Mouse (Mus musculus): ENCODE data around the gene Vwce. TPM values are rescaled to one million over a fixed set of nuclear protein-coding genes. Genes with fewer than 3 reads are reported as not detected.

The Vwce gene
- polyA plus RNA-seq, 1 experiment from 2014 or later = 0.34 TPM

GRCm38 (mm10) chr19:10712194-10712593 lies 78.2 kb downstream of the Vwce start:
- Histone ChIP-seq H3K9ac (ENCODE audit: low read length) (no peak overlapping the region), H3K27me3 (ENCODE audit: control insufficient read depth, insufficient read depth, low read length) (no peaks in the 10 kb centered on the region), H3K9me3 (ENCODE audit: control insufficient read depth, low read length) (no peaks in the 10 kb centered on the region), H3K4me2 (ENCODE audit: low read depth) (no peak overlapping the region), H3K27ac (ENCODE audit: low read depth, low read length) (no peak overlapping the region), H3K4me3 (ENCODE audit: low read depth, low read length) (no peak overlapping the region), H3K4me1 (ENCODE audit: control insufficient read depth, insufficient read depth, low read length) (0 out of 2 replicates have a peak, but pooled peaks cover 2% of the 10 kb centered on the region), H3K36me3 (ENCODE audit: control insufficient read depth, insufficient read depth, low read length) (peaks cover 18% of the 10 kb centered on the region)
- 91% methylated on average over 7 of the region's 7 CpGs for WGBS
- ATAC-seq (ENCODE audit: insufficient read depth, low FRiP score, low TSS enrichment) (no peak), DNase-seq (ENCODE audit: low spot score) (no peak)

GRCm38 (mm10) chr19:10712646-10713045 lies 78.6 kb downstream of the Vwce start:
- H3K9me3 ChIP-seq (ENCODE audit: control insufficient read depth, low read length) = no peaks in the 10 kb centered on the region

GRCm38 (mm10) chr19:10713551-10713950 lies 79.5 kb downstream of the Vwce start:
- no peaks in the 10 kb centered on the region for H3K9me3 ChIP-seq (ENCODE audit: control insufficient read depth, low read length)
- H3K4me1 ChIP-seq (ENCODE audit: control insufficient read depth, insufficient read depth, low read length) = 0 out of 2 replicates have a peak, but pooled peaks cover 2% of the 10 kb centered on the region
- H3K36me3 ChIP-seq (ENCODE audit: control insufficient read depth, insufficient read depth, low read length) = peaks cover 18% of the 10 kb centered on the region
- no peak overlapping the region for H3K4me2 ChIP-seq (ENCODE audit: low read depth)
- H3K4me3 ChIP-seq (ENCODE audit: low read depth, low read length) = no peak overlapping the region
- WGBS = 93% methylated on average over 10 of the region's 10 CpGs
- no peak overlapping the region for H3K9ac ChIP-seq (ENCODE audit: low read length)
- ATAC-seq (ENCODE audit: insufficient read depth, low FRiP score, low TSS enrichment) = no peak
- no peak for DNase-seq (ENCODE audit: low spot score)
- H3K27me3 ChIP-seq (ENCODE audit: control insufficient read depth, insufficient read depth, low read length) = no peaks in the 10 kb centered on the region
- no peak overlapping the region for H3K27ac ChIP-seq (ENCODE audit: low read depth, low read length)

More at GRCm38 (mm10) chr19:10712646-10713045, 78.6 kb downstream of the Vwce start:
- WGBS = 93% methylated on average over 12 of the region's 12 CpGs
- H3K4me1 ChIP-seq (ENCODE audit: control insufficient read depth, insufficient read depth, low read length) = 0 out of 2 replicates have a peak, but pooled peaks cover 2% of the 10 kb centered on the region
- no peak for ATAC-seq (ENCODE audit: insufficient read depth, low FRiP score, low TSS enrichment)
- H3K4me2 ChIP-seq (ENCODE audit: low read depth) = no peak overlapping the region
- no peak for DNase-seq (ENCODE audit: low spot score)
- H3K9ac ChIP-seq (ENCODE audit: low read length) = no peak overlapping the region
- peaks cover 18% of the 10 kb centered on the region for H3K36me3 ChIP-seq (ENCODE audit: control insufficient read depth, insufficient read depth, low read length)
- no peaks in the 10 kb centered on the region for H3K27me3 ChIP-seq (ENCODE audit: control insufficient read depth, insufficient read depth, low read length)
- no peak overlapping the region for H3K4me3 ChIP-seq (ENCODE audit: low read depth, low read length)
- H3K27ac ChIP-seq (ENCODE audit: low read depth, low read length) = no peak overlapping the region

- WGBS = 78% methylated on average over 6 of the region's 6 CpGs
- Histone ChIP-seq H3K9ac (ENCODE audit: low read length) (no peak overlapping the region), H3K27ac (ENCODE audit: low read depth, low read length) (no peak overlapping the region)
Observed at GRCm38 (mm10) chr19:10714168-10714567, 80.2 kb downstream of the Vwce start.

GRCm38 (mm10) chr19:10714682-10715475 lies 80.9 kb downstream of the Vwce start:
- peaks cover 18% of the 10 kb centered on the region for H3K36me3 ChIP-seq (ENCODE audit: control insufficient read depth, insufficient read depth, low read length)
- no peaks in the 10 kb centered on the region for H3K27me3 ChIP-seq (ENCODE audit: control insufficient read depth, insufficient read depth, low read length)
- DNase-seq (ENCODE audit: low spot score) (peak; percentile 64), ATAC-seq (ENCODE audit: insufficient read depth, low FRiP score, low TSS enrichment) (no peak)
- H3K4me2 ChIP-seq (ENCODE audit: low read depth) = no peak overlapping the region
- no peak overlapping the region for H3K4me3 ChIP-seq (ENCODE audit: low read depth, low read length)
- no peak overlapping the region for H3K9ac ChIP-seq (ENCODE audit: low read length)
- H3K27ac ChIP-seq (ENCODE audit: low read depth, low read length) = no peak overlapping the region
- H3K9me3 ChIP-seq (ENCODE audit: control insufficient read depth, low read length) = no peaks in the 10 kb centered on the region
- peaks cover 2% of the 10 kb centered on the region; the same call in 1 of the 2 replicates for H3K4me1 ChIP-seq (ENCODE audit: control insufficient read depth, insufficient read depth, low read length)
- 53% methylated on average over 4 of the region's 4 CpGs for WGBS

More at GRCm38 (mm10) chr19:10714168-10714567, 80.2 kb downstream of the Vwce start:
- Histone ChIP-seq H3K4me2 (ENCODE audit: low read depth) (no peak overlapping the region), H3K9me3 (ENCODE audit: control insufficient read depth, low read length) (no peaks in the 10 kb centered on the region), H3K27me3 (ENCODE audit: control insufficient read depth, insufficient read depth, low read length) (no peaks in the 10 kb centered on the region), H3K4me3 (ENCODE audit: low read depth, low read length) (no peak overlapping the region), H3K4me1 (ENCODE audit: control insufficient read depth, insufficient read depth, low read length) (0 out of 2 replicates have a peak, but pooled peaks cover 2% of the 10 kb centered on the region), H3K36me3 (ENCODE audit: control insufficient read depth, insufficient read depth, low read length) (peaks cover 18% of the 10 kb centered on the region)
- DNase-seq (ENCODE audit: low spot score) (no peak), ATAC-seq (ENCODE audit: insufficient read depth, low FRiP score, low TSS enrichment) (no peak)

- H3K4me2 ChIP-seq (ENCODE audit: low read depth) = no peak overlapping the region
- no peak overlapping the region for H3K9ac ChIP-seq (ENCODE audit: low read length)
- H3K4me1 ChIP-seq (ENCODE audit: control insufficient read depth, insufficient read depth, low read length) = peaks cover 5% of the 10 kb centered on the region; the same call in 1 of the 2 replicates
- WGBS = 91% methylated on average over 6 of the region's 6 CpGs
- peaks cover 16% of the 10 kb centered on the region for H3K36me3 ChIP-seq (ENCODE audit: control insufficient read depth, insufficient read depth, low read length)
- ATAC-seq (ENCODE audit: insufficient read depth, low FRiP score, low TSS enrichment) = no peak
- no peak overlapping the region for H3K4me3 ChIP-seq (ENCODE audit: low read depth, low read length)
- no peak overlapping the region for H3K27ac ChIP-seq (ENCODE audit: low read depth, low read length)
- DNase-seq (ENCODE audit: low spot score) = no peak
- no peaks in the 10 kb centered on the region for H3K9me3 ChIP-seq (ENCODE audit: control insufficient read depth, low read length)
- H3K27me3 ChIP-seq (ENCODE audit: control insufficient read depth, insufficient read depth, low read length) = no peaks in the 10 kb centered on the region
Observed at GRCm38 (mm10) chr19:10715476-10715875, 81.5 kb downstream of the Vwce start.

Other genes with a start within 250 kb of the Vwce start
- gene Syt7, start 245.1 kb upstream of the Vwce start, polyA plus RNA-seq (2014; fragmentation: Nextera tagmentation; extraction: Ambion mirVana) = 3.7 and 4.7 TPM in 2 replicates
- gene Lrrc10b, start 176.7 kb upstream of the Vwce start, polyA plus RNA-seq (2014; fragmentation: Nextera tagmentation; extraction: Ambion mirVana) = 0.55 and 0.56 TPM in 2 replicates
- 0.17 TPM in 1 of 2 replicates, not detected in the other for gene Ppp1r32, start 151.3 kb upstream of the Vwce start, polyA plus RNA-seq (2014; fragmentation: Nextera tagmentation; extraction: Ambion mirVana)
- 64.5 and 68.0 TPM in 2 replicates for gene Cpsf7, start 108.9 kb upstream of the Vwce start, polyA plus RNA-seq (2014; fragmentation: Nextera tagmentation; extraction: Ambion mirVana)
- 66.7 and 68.1 TPM in 2 replicates for gene Sdhaf2, start 108.1 kb upstream of the Vwce start, polyA plus RNA-seq (2014; fragmentation: Nextera tagmentation; extraction: Ambion mirVana)
- gene Tmem216, start 78.0 kb upstream of the Vwce start, polyA plus RNA-seq (2014; fragmentation: Nextera tagmentation; extraction: Ambion mirVana) = 57.7 and 59.4 TPM in 2 replicates
- gene Cyb561a3, start 57.0 kb upstream of the Vwce start, polyA plus RNA-seq (2014; fragmentation: Nextera tagmentation; extraction: Ambion mirVana) = 13.2 and 14.3 TPM in 2 replicates
- gene Tmem138, start 56.9 kb upstream of the Vwce start, polyA plus RNA-seq (2014; fragmentation: Nextera tagmentation; extraction: Ambion mirVana) = 55.8 and 56.2 TPM in 2 replicates
- 442 and 460 TPM in 2 replicates for gene Ddb1, start 28.9 kb upstream of the Vwce start, polyA plus RNA-seq (2014; fragmentation: Nextera tagmentation; extraction: Ambion mirVana)
- gene Tkfc, start 28.6 kb upstream of the Vwce start, polyA plus RNA-seq (2014; fragmentation: Nextera tagmentation; extraction: Ambion mirVana) = 21.2 and 22.7 TPM in 2 replicates
- not detected in 2 replicates for gene Pga5, start 43.9 kb downstream of the Vwce start, polyA plus RNA-seq (2014; fragmentation: Nextera tagmentation; extraction: Ambion mirVana)
- gene Vps37c, start 54.5 kb downstream of the Vwce start, polyA plus RNA-seq (2014; fragmentation: Nextera tagmentation; extraction: Ambion mirVana) = 34.3 and 34.4 TPM in 2 replicates
- gene Cd5, start 104.8 kb downstream of the Vwce start, polyA plus RNA-seq (2014; fragmentation: Nextera tagmentation; extraction: Ambion mirVana) = 0.11 and 0.24 TPM in 2 replicates
- not detected in 2 replicates for gene Cd6, start 195.8 kb downstream of the Vwce start, polyA plus RNA-seq (2014; fragmentation: Nextera tagmentation; extraction: Ambion mirVana)
- 0.09 and 0.53 TPM in 2 replicates for gene Slc15a3, start 205.5 kb downstream of the Vwce start, polyA plus RNA-seq (2014; fragmentation: Nextera tagmentation; extraction: Ambion mirVana)
- 82.6 and 85.5 TPM in 2 replicates for gene Tmem132a, start 235.7 kb downstream of the Vwce start, polyA plus RNA-seq (2014; fragmentation: Nextera tagmentation; extraction: Ambion mirVana)
- gene Tmem109, start 247.8 kb downstream of the Vwce start, polyA plus RNA-seq (2014; fragmentation: Nextera tagmentation; extraction: Ambion mirVana) = 49.4 and 49.5 TPM in 2 replicates

Data from neural tube, embryonic 11.5 days (tissue).